Mouse (Mus musculus) liver, adult 2 months (tissue): ENCODE measurements around the gene Bcl11b. TPM values are rescaled to one million over a fixed set of nuclear protein-coding genes. Genes with fewer than 3 reads are reported as not detected.

Experiments
- DNase-seq: peaks from one replicate; pipeline ENCODE4 v3.0.0-alpha.2; 2011; ENCODE audit warnings: low read depth, low spot score; ENCODE audit errors: extremely low read depth
- H3K27ac ChIP-seq: fragments of 200-500 bp; replicated peaks from 2 replicates; pipeline ENCODE4 v1.5.1; 2012; ENCODE audit warnings: low read depth, mild to moderate bottlenecking, control low read depth, inconsistent platforms, low read length; ENCODE audit not compliant: insufficient read depth
- H3K27me3 ChIP-seq: fragments of 200-500 bp; 2 replicates; pipeline ENCODE4 v1.6.1; 2012; ENCODE audit warnings: mild to moderate bottlenecking, moderate library complexity, low read length, inconsistent platforms; ENCODE audit not compliant: control insufficient read depth, insufficient read depth
- H3K36me3 ChIP-seq: fragments of 200-500 bp; 2 replicates; pipeline ENCODE4 v1.6.1; 2012; ENCODE audit warnings: low read length, inconsistent platforms; ENCODE audit not compliant: control insufficient read depth, insufficient read depth
- H3K4me1 ChIP-seq: fragments of 200-500 bp; 2 replicates; pipeline ENCODE4 v1.6.1; 2011; ENCODE audit warnings: low read length; ENCODE audit not compliant: control insufficient read depth, insufficient read depth
- H3K4me3 ChIP-seq: fragments of 200-500 bp; 2 replicates; pipeline ENCODE4 v1.5.1; 2011; ENCODE audit warnings: low read depth, mild to moderate bottlenecking, control low read depth, low read length, moderate library complexity; ENCODE audit not compliant: insufficient read depth
- H3K79me2 ChIP-seq: fragments of 200-500 bp; 2 replicates; pipeline ENCODE4 v1.6.1; 2012; ENCODE audit warnings: inconsistent platforms, mild to moderate bottlenecking, low read length, moderate library complexity; ENCODE audit not compliant: control insufficient read depth, insufficient read depth
- H3K9ac ChIP-seq: fragments of 200-500 bp; 2 replicates; pipeline ENCODE4 v1.6.1; 2012; ENCODE audit warnings: low read depth, mild to moderate bottlenecking, control low read depth, inconsistent platforms, low read length
- CTCF ChIP-seq: fragments of 200-500 bp; IDR thresholded peaks from 2 replicates; pipeline ENCODE4 v1.5.1; 2011; ENCODE audit warnings: low read depth, low read length, control low read depth
- POLR2A ChIP-seq: fragments of 200-500 bp; IDR thresholded peaks from 2 replicates; pipeline ENCODE4 v1.6.1; 2011; ENCODE audit warnings: low read length, control low read depth; ENCODE audit not compliant: insufficient read depth; ENCODE audit errors: extremely low read depth
- WGBS: fragments of 180-500 bp; shearing (Covaris S2); methylation state at CpG from one replicate; pipeline ENCODE4 v1.1.7; 2018; 5-methylcytosine and 5-hydroxymethylcytosine counted together
- polyA plus RNA-seq: library from polyadenylated mRNA; depleted of rRNA; stranded (reverse); fragments of >200 nt; gene quantifications from 2 replicates; pipeline ENCODE4 v1.2.3, GENCODE M21; 2012
- total RNA-seq: library from RNA; depleted of rRNA; stranded (reverse); fragments of >200 nt; gene quantifications from 2 replicates; pipeline ENCODE4 v1.2.3, GENCODE M21; 2014

Bcl11b gene
- total and polyA plus RNA-seq, 2 experiments: 0.18 to 0.39 TPM

DNA sequence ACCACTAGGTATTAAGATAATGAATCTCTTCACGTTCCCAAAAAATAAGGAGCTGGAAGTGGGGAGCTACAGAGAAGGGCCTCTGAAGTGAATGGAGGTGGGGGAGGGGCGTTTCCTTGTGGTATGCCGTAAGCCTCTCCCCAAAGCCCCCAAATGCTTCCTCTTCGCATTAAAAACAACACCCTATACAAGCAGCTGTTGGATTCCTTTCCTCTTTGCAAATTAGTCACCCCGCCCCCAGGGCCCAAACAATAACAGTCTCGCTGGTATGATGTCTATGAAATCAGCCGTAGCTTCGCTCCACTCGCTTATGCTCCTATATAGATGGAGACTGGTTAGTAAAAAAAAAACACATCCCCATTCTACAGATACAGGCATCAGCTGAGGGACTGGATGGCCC is 25.9 kb downstream of the Bcl11b start:
- 21% methylated on average over 9 of the region's 9 CpGs for WGBS
- no peak for DNase-seq
- Histone ChIP-seq H3K4me1 (no peaks in the 10 kb centered on the region), H3K27ac (no peak overlapping the region), H3K27me3 (peaks cover 12% of the 10 kb centered on the region), H3K36me3 (no peaks in the 10 kb centered on the region), H3K4me3 (no peak overlapping the region), H3K9ac (no peak overlapping the region), H3K79me2 (no peaks in the 10 kb centered on the region)
- no peak for TF ChIP-seq POLR2A
- no peak for TF ChIP-seq CTCF

- Histone ChIP-seq H3K27me3 (peaks cover 12% of the 10 kb centered on the region), H3K36me3 (no peaks in the 10 kb centered on the region), H3K79me2 (no peaks in the 10 kb centered on the region), H3K27ac (no peak overlapping the region), H3K4me3 (no peak overlapping the region), H3K9ac (no peak overlapping the region), H3K4me1 (no peaks in the 10 kb centered on the region)
- 33% methylated on average over 8 of the region's 8 CpGs for WGBS
- DNase-seq: no peak
- TF ChIP-seq POLR2A: no peak
- TF ChIP-seq CTCF: no peak
These were observed 26.3 kb downstream of the Bcl11b start for GRCm38 (mm10) chr12:107977086-107977485.

GRCm38 (mm10) chr12:107976571-107977001 is 26.8 kb downstream of the Bcl11b start:
- H3K27ac ChIP-seq: no peak overlapping the region
- DNase-seq: no peak
- H3K79me2 ChIP-seq: no peaks in the 10 kb centered on the region
- no peaks in the 10 kb centered on the region for H3K36me3 ChIP-seq
- no peak overlapping the region for H3K9ac ChIP-seq
- WGBS: 24% methylated on average over 22 of the region's 22 CpGs
- H3K4me3 ChIP-seq: no peak overlapping the region
- H3K27me3 ChIP-seq: peaks cover 12% of the 10 kb centered on the region
- TF ChIP-seq CTCF (no peak), POLR2A (no peak)
- no peaks in the 10 kb centered on the region for H3K4me1 ChIP-seq

- Histone ChIP-seq H3K79me2 (no peaks in the 10 kb centered on the region), H3K27me3 (peaks cover 12% of the 10 kb centered on the region), H3K36me3 (no peaks in the 10 kb centered on the region), H3K4me1 (no peaks in the 10 kb centered on the region), H3K27ac (no peak overlapping the region), H3K9ac (no peak overlapping the region), H3K4me3 (no peak overlapping the region)
- DNase-seq: no peak
- 43% methylated on average over 14 of the region's 14 CpGs for WGBS
- no peak for TF ChIP-seq CTCF
These were observed 27.4 kb downstream of the Bcl11b start for GRCm38 (mm10) chr12:107975897-107976570.

- no peak for TF ChIP-seq CTCF
- no peak for TF ChIP-seq POLR2A
- Histone ChIP-seq H3K79me2 (no peaks in the 10 kb centered on the region), H3K27ac (no peak overlapping the region), H3K36me3 (no peaks in the 10 kb centered on the region), H3K4me1 (no peaks in the 10 kb centered on the region), H3K27me3 (peaks cover 8% of the 10 kb centered on the region), H3K4me3 (no peak overlapping the region), H3K9ac (no peak overlapping the region)
- no peak for DNase-seq
- WGBS: 78% methylated on average over 10 of the region's 10 CpGs
These were observed 27.9 kb downstream of the Bcl11b start for GRCm38 (mm10) chr12:107975479-107975896.

GRCm38 (mm10) chr12:107974504-107974903 is 28.9 kb downstream of the Bcl11b start:
- WGBS: 88% methylated on average over 11 of the region's 11 CpGs
- TF ChIP-seq POLR2A: no peak
- no peak for TF ChIP-seq CTCF

More at GRCm38 (mm10) chr12:107974504-107974903, 28.9 kb downstream of the Bcl11b start:
- no peaks in the 10 kb centered on the region for H3K79me2 ChIP-seq
- no peak for DNase-seq
- H3K4me3 ChIP-seq: no peak overlapping the region
- H3K4me1 ChIP-seq: no peaks in the 10 kb centered on the region
- H3K27ac ChIP-seq: no peak overlapping the region
- no peak overlapping the region for H3K9ac ChIP-seq
- no peaks in the 10 kb centered on the region for H3K36me3 ChIP-seq
- H3K27me3 ChIP-seq: 0 out of 2 replicates have a peak, but pooled peaks cover 2% of the 10 kb centered on the region
